Mouse (Mus musculus): ENCODE data around the gene Jazf1.

The Jazf1 gene

GRCm38 (mm10) chr6:52838691-52839090 is 229.7 kb downstream of the Jazf1 start:
- TF ChIP-seq GATA4 (IDR thresholded peaks at IDR 0.05; ENCODE audit: insufficient replicate concordance, low read length), result no peak

- TF ChIP-seq GATA4 (IDR thresholded peaks at IDR 0.05; ENCODE audit: insufficient replicate concordance, low read length), result no peak
Observed at GRCm38 (mm10) chr6:52837792-52838191, 230.6 kb downstream of the Jazf1 start.

- TF ChIP-seq GATA4 (IDR thresholded peaks at IDR 0.05; ENCODE audit: insufficient replicate concordance, low read length), result no peak
Observed at GRCm38 (mm10) chr6:52836201-52836950, 232.1 kb downstream of the Jazf1 start.

- no peak for TF ChIP-seq GATA4 (IDR thresholded peaks at IDR 0.05; ENCODE audit: insufficient replicate concordance, low read length)
Observed at GRCm38 (mm10) chr6:52827752-52828277, 240.6 kb downstream of the Jazf1 start.

GRCm38 (mm10) chr6:52825535-52825934 is 242.9 kb downstream of the Jazf1 start:
- TF ChIP-seq GATA4 (IDR thresholded peaks at IDR 0.05; ENCODE audit: insufficient replicate concordance, low read length), result no peak

GRCm38 (mm10) chr6:52824977-52825482 is 243.4 kb downstream of the Jazf1 start:
- no peak for TF ChIP-seq GATA4 (IDR thresholded peaks at IDR 0.05; ENCODE audit: insufficient replicate concordance, low read length)

GRCm38 (mm10) chr6:52823064-52823463 is 245.4 kb downstream of the Jazf1 start:
- TF ChIP-seq GATA4 (IDR thresholded peaks at IDR 0.05; ENCODE audit: insufficient replicate concordance, low read length), result no peak

- no peak for TF ChIP-seq GATA4 (IDR thresholded peaks at IDR 0.05; ENCODE audit: insufficient replicate concordance, low read length)
Observed at GRCm38 (mm10) chr6:52822625-52823024, 245.8 kb downstream of the Jazf1 start.

- TF ChIP-seq GATA4 (IDR thresholded peaks at IDR 0.05; ENCODE audit: insufficient replicate concordance, low read length), result no peak
Observed at GRCm38 (mm10) chr6:52819353-52819752, 249.1 kb downstream of the Jazf1 start.

GRCm38 (mm10) chr6:52818041-52818440 is 250.4 kb downstream of the Jazf1 start:
- TF ChIP-seq GATA4 (IDR thresholded peaks at IDR 0.05; ENCODE audit: insufficient replicate concordance, low read length), result no peak

GRCm38 (mm10) chr6:52817203-52817874 is 251.1 kb downstream of the Jazf1 start:
- no peak for TF ChIP-seq GATA4 (IDR thresholded peaks at IDR 0.05; ENCODE audit: insufficient replicate concordance, low read length)

- no peak for TF ChIP-seq GATA4 (IDR thresholded peaks at IDR 0.05; ENCODE audit: insufficient replicate concordance, low read length)
Observed at GRCm38 (mm10) chr6:52805237-52805856, 263.1 kb downstream of the Jazf1 start.

GRCm38 (mm10) chr6:52802181-52802580 is 266.2 kb downstream of the Jazf1 start:
- TF ChIP-seq GATA4 (IDR thresholded peaks at IDR 0.05; ENCODE audit: insufficient replicate concordance, low read length), result no peak

GRCm38 (mm10) chr6:52797252-52797800 is 271.1 kb downstream of the Jazf1 start:
- no peak for TF ChIP-seq GATA4 (IDR thresholded peaks at IDR 0.05; ENCODE audit: insufficient replicate concordance, low read length)

- TF ChIP-seq GATA4 (IDR thresholded peaks at IDR 0.05; ENCODE audit: insufficient replicate concordance, low read length), result no peak
Observed at GRCm38 (mm10) chr6:52796691-52797090, 271.7 kb downstream of the Jazf1 start.
